Comparison of ENCODE assay signal across 8 mouse cellular contexts in the genomic region with DNA sequence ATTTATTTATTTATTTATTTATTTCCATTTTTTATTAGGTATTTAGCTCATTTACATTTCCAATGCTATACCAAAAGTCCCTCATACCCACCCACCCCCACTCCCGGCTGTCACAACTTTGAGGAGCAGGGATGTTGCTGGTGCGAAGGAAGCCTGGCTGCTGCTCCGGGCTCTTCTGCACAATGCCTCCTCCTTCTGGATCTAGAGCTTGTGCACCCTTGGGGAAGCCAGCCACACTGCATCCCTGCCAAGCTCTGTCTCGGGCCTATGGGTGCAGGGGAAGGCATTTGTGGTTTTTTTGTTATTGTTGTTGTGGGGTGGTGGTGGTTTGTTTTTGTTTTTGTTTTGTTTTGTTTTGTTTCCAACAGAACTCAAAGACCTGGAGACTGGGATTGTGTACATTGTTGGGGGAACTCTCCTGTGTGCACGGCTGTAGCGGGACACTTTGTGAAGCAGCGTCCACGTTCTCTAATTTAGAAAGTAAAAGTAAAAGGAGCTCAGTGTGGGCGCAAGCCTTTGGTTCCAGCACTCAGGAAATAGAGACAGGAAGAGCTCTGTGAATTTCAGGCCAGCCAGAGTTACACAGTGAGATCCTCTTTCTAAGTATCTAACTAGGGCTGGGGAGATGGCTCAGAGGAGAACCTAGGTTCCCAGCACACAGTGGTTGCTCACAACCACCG. TPM values are rescaled to one million over a fixed set of nuclear protein-coding genes. Genes with fewer than 3 reads are reported as not detected.
DNase-seq lines count a peak whose midpoint lies in the region; ATAC-seq and TF ChIP-seq lines count a peak whose summit lies in the region.

No protein-coding gene starts in this region.

- 0 out of 2 replicates have a peak overlapping the region, but pooled peaks have one; percentile 18 for H3K4me3 ChIP-seq in forebrain, embryonic 10.5 days
- H3K4me3 ChIP-seq in hindbrain, embryonic 14.5 days (replicated peaks; ENCODE audit: low read length), result no peak overlapping the region
- peak overlapping the region; percentile 52 to 59 for H3K4me3 ChIP-seq in liver, embryonic 14.5 days (ENCODE audit: insufficient read depth in 1 of 2, low read depth in 2 of 2, low read length in 2 of 2)

- H3K36me3 ChIP-seq in forebrain, embryonic 10.5 days (replicated peaks), result no peaks in the 10 kb centered on the region
- no peaks in the 10 kb centered on the region for H3K36me3 ChIP-seq in hindbrain, embryonic 14.5 days (replicated peaks; ENCODE audit: control insufficient read depth, insufficient read depth)
- H3K36me3 ChIP-seq in liver, embryonic 14.5 days (replicated peaks; ENCODE audit: control insufficient read depth, insufficient read depth, low read depth), result no peaks in the 10 kb centered on the region

- TF ChIP-seq EP300 in liver, embryonic 14.5 days (IDR thresholded peaks at IDR 0.05; ENCODE audit: low read depth), result no peak

- peak overlapping the region; percentile 72 for H3K27ac ChIP-seq in forebrain, embryonic 10.5 days
- H3K27ac ChIP-seq in hindbrain, embryonic 14.5 days, result no peak overlapping the region
- peak overlapping the region; percentile 80 for H3K27ac ChIP-seq in liver, embryonic 14.5 days

- peak overlapping the region; percentile 33; the same call in 1 of the 2 replicates for H3K4me2 ChIP-seq in hindbrain, embryonic 14.5 days (replicated peaks)
- peak overlapping the region; percentile 87 for H3K4me2 ChIP-seq in liver, embryonic 14.5 days (ENCODE audit: low read depth)

- no peaks in the 10 kb centered on the region for H3K9me3 ChIP-seq in forebrain, embryonic 10.5 days
- H3K9me3 ChIP-seq in hindbrain, embryonic 14.5 days (ENCODE audit: control insufficient read depth, low read length), result no peaks in the 10 kb centered on the region
- H3K9me3 ChIP-seq in liver, embryonic 14.5 days (ENCODE audit: control insufficient read depth, low read length), result no peaks in the 10 kb centered on the region

- peaks cover 28% of the 10 kb centered on the region for H3K4me1 ChIP-seq in forebrain, embryonic 10.5 days
- no peaks in the 10 kb centered on the region for H3K4me1 ChIP-seq in hindbrain, embryonic 14.5 days (replicated peaks; ENCODE audit: control insufficient read depth, insufficient read depth, low read length)
- peaks cover 31 to 39% of the 10 kb centered on the region in 2 experiments for H3K4me1 ChIP-seq in liver, embryonic 14.5 days (replicated peaks; ENCODE audit: control insufficient read depth in 2 of 2, insufficient read depth in 2 of 2, low read length in 1 of 2)

- no peak overlapping the region for H3K9ac ChIP-seq in hindbrain, embryonic 14.5 days
- H3K9ac ChIP-seq in liver, embryonic 14.5 days (replicated peaks), result peak overlapping the region; percentile 75

- peak; percentile 16; the same call in 1 of the 2 replicates for ATAC-seq in hindbrain, embryonic 14.5 days (ENCODE audit: low FRiP score)
- ATAC-seq in liver, embryonic 14.5 days (ENCODE audit: insufficient read depth), result 0 out of 2 replicates have a peak, but pooled peaks have one; percentile 1

- 63% methylated on average over 10 of the region's 10 CpGs for WGBS in forebrain, embryonic 10.5 days
- 62% methylated on average over 10 of the region's 10 CpGs for WGBS in hindbrain, embryonic 14.5 days
- WGBS in liver, embryonic 14.5 days (ENCODE audit: insufficient replicate concordance), result 16% methylated on average over 10 of the region's 10 CpGs

- peak; percentile 21 for DNase-seq in spleen, adult 12 weeks (ENCODE audit: low spot score)
- no peak for DNase-seq in spleen, postnatal 14 days (ENCODE audit: low spot score in 2 of 2)
- no peak for DNase-seq in forebrain, embryonic 10.5 days (ENCODE audit: extremely low spot score, low spot score)
- no peak for DNase-seq in hindbrain, embryonic 14.5 days (ENCODE audit: low spot score)
- DNase-seq in liver, embryonic 14.5 days (ENCODE audit: low read depth in 3 of 3, low spot score in 3 of 3), result peak in 1 of 3 experiments; percentile 47
- DNase-seq in neural tube, embryonic 10.5 days (ENCODE audit: extremely low spot score, low spot score), result peak; percentile 31
- no peak for DNase-seq in urinary bladder, postnatal 10 days (ENCODE audit: low spot score)
- DNase-seq in left cerebral cortex, postnatal 4 days, result no peak

- intact Hi-C loops in left cerebral cortex, postnatal 4 days (cut with DNase I), result loop anchor here (1.0 to 10.0 kb wide), 2 partner anchors 229 to 376 kb away; no protein-coding TSS in a partner anchor

- H3K27me3 ChIP-seq in forebrain, embryonic 10.5 days (ENCODE audit: poor library complexity, severe bottlenecking), result peaks cover 8% of the 10 kb centered on the region; the same call in 1 of the 2 replicates
- H3K27me3 ChIP-seq in hindbrain, embryonic 14.5 days (ENCODE audit: control insufficient read depth, insufficient read depth, low read length), result no peaks in the 10 kb centered on the region
- no peaks in the 10 kb centered on the region for H3K27me3 ChIP-seq in liver, embryonic 14.5 days (ENCODE audit: control insufficient read depth, insufficient read depth, low read length)

- no peak for TF ChIP-seq CTCF in liver, embryonic 14.5 days (IDR thresholded peaks at IDR 0.05; ENCODE audit: low read depth)

RNA-seq across cellular contexts. Expression of gene Aqp11, which starts 10.6 kb away (rescaled TPM):
- 3.0 and 4.1 TPM in 2 replicates for polyA plus RNA-seq in forebrain, embryonic 10.5 days (2016; fragmentation: Nextera tagmentation; extraction: Ambion mirVana)
- 21.6 and 22.0 TPM in 2 replicates for polyA plus RNA-seq in hindbrain, embryonic 14.5 days (2014; fragmentation: Nextera tagmentation; extraction: Ambion mirVana)
- polyA plus RNA-seq in liver, embryonic 14.5 days (2012; rRNA removed), result 7.1 and 7.4 TPM in 2 replicates
- polyA plus RNA-seq in liver, embryonic 14.5 days (2014; fragmentation: Nextera tagmentation; extraction: Ambion mirVana), result 18.5 and 22.3 TPM in 2 replicates
- total RNA-seq in left cerebral cortex, postnatal 4 days (2021), result 10 to 100 TPM; 15.5 to 18.0 TPM

RNA-seq across cellular contexts. Expression of gene Pak1, which starts 39.7 kb away (rescaled TPM):
- 44.1 and 50.0 TPM in 2 replicates for polyA plus RNA-seq in forebrain, embryonic 10.5 days (2016; fragmentation: Nextera tagmentation; extraction: Ambion mirVana)
- polyA plus RNA-seq in hindbrain, embryonic 14.5 days (2014; fragmentation: Nextera tagmentation; extraction: Ambion mirVana), result 152 and 160 TPM in 2 replicates
- 3.1 and 4.3 TPM in 2 replicates for polyA plus RNA-seq in liver, embryonic 14.5 days (2012; rRNA removed)
- polyA plus RNA-seq in liver, embryonic 14.5 days (2014; fragmentation: Nextera tagmentation; extraction: Ambion mirVana), result 8.2 and 9.0 TPM in 2 replicates
- 100 to 1,000 TPM; 162 to 172 TPM for total RNA-seq in left cerebral cortex, postnatal 4 days (2021)

RNA-seq across cellular contexts. Expression of gene Clns1a, which starts 52.2 kb away (rescaled TPM):
- polyA plus RNA-seq in forebrain, embryonic 10.5 days (2016; fragmentation: Nextera tagmentation; extraction: Ambion mirVana), result 308 and 310 TPM in 2 replicates
- 189 and 192 TPM in 2 replicates for polyA plus RNA-seq in hindbrain, embryonic 14.5 days (2014; fragmentation: Nextera tagmentation; extraction: Ambion mirVana)
- 22.6 and 36.5 TPM in 2 replicates for polyA plus RNA-seq in liver, embryonic 14.5 days (2012; rRNA removed)
- 65.4 and 70.5 TPM in 2 replicates for polyA plus RNA-seq in liver, embryonic 14.5 days (2014; fragmentation: Nextera tagmentation; extraction: Ambion mirVana)
- total RNA-seq in left cerebral cortex, postnatal 4 days (2021), result 10 to 100 TPM; 80.1 to 81.3 TPM

Comparison
In these comparisons a context has a peak if more than half of its experiments do, and no peak if none do; other contexts are left out.
1. DNase-seq: peak in spleen, adult 12 weeks (single experiment) and neural tube, embryonic 10.5 days (single experiment); none in spleen, postnatal 14 days (0 of 2), forebrain, embryonic 10.5 days (single experiment), hindbrain, embryonic 14.5 days (single experiment), urinary bladder, postnatal 10 days (single experiment) and left cerebral cortex, postnatal 4 days (single experiment).